Mouse (Mus musculus) c-Kit-positive CD71-negative TER-119-negative erythroid progenitor cells, embryonic 14.5 days (primary cell): Measurements from ENCODE around the gene Tnfrsf18.

Experiments used
- DNase-seq: peaks from one replicate; pipeline ENCODE4 v3.0.0-alpha.2; 2013; ENCODE audit warnings: low read depth

Gene Tnfrsf18

GRCm38 (mm10) chr4:156076911-156077382, 51.0 kb downstream of the Tnfrsf18 start:
- no peak for DNase-seq

DNA sequence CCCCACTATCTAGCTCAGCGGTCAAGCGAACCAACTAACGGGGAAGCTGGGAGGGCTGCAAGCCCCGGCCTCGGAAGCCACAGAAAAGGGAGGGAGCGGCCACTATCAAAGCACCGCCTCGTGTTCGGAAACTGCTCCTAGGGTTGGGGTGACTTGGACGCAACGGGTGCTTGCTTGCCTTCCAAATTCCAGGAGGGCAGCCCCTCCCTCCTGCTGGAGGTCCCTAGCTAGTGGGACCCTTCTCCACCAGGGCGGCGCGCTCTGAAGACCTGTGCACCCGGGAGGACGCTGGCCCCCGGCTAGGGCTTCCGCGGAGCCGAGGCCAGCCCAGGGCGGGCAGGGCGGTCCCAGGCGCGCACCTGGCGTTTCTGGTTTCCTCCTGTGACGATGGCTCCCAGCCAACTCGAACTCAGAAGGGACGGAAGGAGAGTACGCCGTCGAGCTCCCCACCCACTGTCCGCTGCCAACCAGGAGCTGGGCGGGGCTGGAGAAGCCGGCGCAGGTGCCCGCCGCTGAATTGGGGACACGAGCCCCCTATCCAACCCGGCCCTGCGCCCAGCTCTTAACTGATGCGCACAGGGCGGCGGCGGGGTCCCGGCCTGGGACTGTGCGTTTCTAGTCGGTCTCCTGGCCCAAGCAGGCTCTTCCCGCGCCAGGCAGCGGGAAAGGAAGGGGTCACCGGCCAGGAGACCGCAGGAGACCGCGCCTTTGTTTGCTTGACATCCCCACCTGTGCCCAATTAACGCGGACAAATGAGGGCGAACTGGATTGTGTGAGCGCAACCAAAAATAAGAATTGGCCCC, 51.7 kb downstream of the Tnfrsf18 start:
- no peak for DNase-seq
